Mouse (Mus musculus) olfactory bulb, adult 2 months (tissue): ENCODE results near the gene Tll2. TPM values are rescaled to one million over a fixed set of nuclear protein-coding genes. Genes with fewer than 3 reads are reported as not detected.

Experiments
- H3K27ac ChIP-seq: fragments of 200-500 bp; 2 replicates; pipeline ENCODE4 v1.5.1; 2012; ENCODE audit warnings: low read depth, low read length; ENCODE audit not compliant: insufficient read depth
- H3K4me1 ChIP-seq: fragments of 200-500 bp; 2 replicates; pipeline ENCODE4 v1.6.1; 2012; ENCODE audit warnings: low read length; ENCODE audit not compliant: control insufficient read depth, insufficient read depth
- H3K4me3 ChIP-seq: fragments of 200-500 bp; 2 replicates; pipeline ENCODE4 v1.5.1; 2012; ENCODE audit warnings: mild to moderate bottlenecking, low read depth, low read length, moderate library complexity; ENCODE audit not compliant: insufficient read depth
- CTCF ChIP-seq: fragments of 200-500 bp; IDR thresholded peaks from 2 replicates; pipeline ENCODE4 v1.5.1; 2012; ENCODE audit warnings: low read depth, mild to moderate bottlenecking, low read length, moderate library complexity; ENCODE audit not compliant: insufficient read depth
- POLR2A ChIP-seq: fragments of 200-500 bp; IDR thresholded peaks from 2 replicates; pipeline ENCODE4 v1.6.1; 2012; ENCODE audit warnings: mild to moderate bottlenecking, low read depth, low read length, moderate library complexity; ENCODE audit not compliant: insufficient read depth
- WGBS: fragments of 180-500 bp; shearing (Covaris S2); methylation state at CpG from one replicate; pipeline ENCODE4 v1.1.7; 2018; 5-methylcytosine and 5-hydroxymethylcytosine counted together
- polyA plus RNA-seq: library from polyadenylated mRNA; stranded (reverse); fragments of >200 nt; gene quantifications from 2 replicates; pipeline ENCODE4 v1.2.4, GENCODE M21; 2012; ENCODE audit warnings: low replicate concordance; ENCODE audit not compliant: missing spikeins, insufficient read depth, insufficient read length

Tll2 gene
- polyA plus RNA-seq, 1 experiment: not detected

- no peak overlapping the region for H3K4me3 ChIP-seq
- TF ChIP-seq POLR2A (no peak), CTCF (no peak)
- WGBS: 64% methylated on average over 4 of the region's 4 CpGs
- no peak overlapping the region for H3K27ac ChIP-seq
- H3K4me1 ChIP-seq: no peaks in the 10 kb centered on the region
Measured at GRCm38 (mm10) chr19:41139629-41140028, 67.0 kb downstream of the Tll2 start.

GRCm38 (mm10) chr19:41123009-41123408, 83.6 kb downstream of the Tll2 start:
- Histone ChIP-seq H3K27ac (no peak overlapping the region), H3K4me1 (no peaks in the 10 kb centered on the region; the same call in 1 of the 2 replicates), H3K4me3 (no peak overlapping the region)
- WGBS: 61% methylated on average over 3 of the region's 3 CpGs
- TF ChIP-seq POLR2A: no peak

GRCm38 (mm10) chr19:41119924-41120323, 86.7 kb downstream of the Tll2 start:
- TF ChIP-seq CTCF: no peak
- no peak for TF ChIP-seq POLR2A
- Histone ChIP-seq H3K27ac (no peak overlapping the region), H3K4me1 (no peaks in the 10 kb centered on the region; the same call in 1 of the 2 replicates), H3K4me3 (no peak overlapping the region)
- 52% methylated on average over 13 of the region's 13 CpGs for whole genome bisulfite sequencing

GRCm38 (mm10) chr19:41118346-41118745, 88.3 kb downstream of the Tll2 start:
- no peak for TF ChIP-seq POLR2A
- no peak for TF ChIP-seq CTCF
- no peak overlapping the region for H3K4me3 ChIP-seq
- no peak overlapping the region for H3K27ac ChIP-seq
- WGBS: 74% methylated on average over 6 of the region's 6 CpGs
- H3K4me1 ChIP-seq: peaks cover 6% of the 10 kb centered on the region

- WGBS: 57% methylated on average over 4 of the region's 4 CpGs
- peaks cover 6% of the 10 kb centered on the region for H3K4me1 ChIP-seq
- no peak overlapping the region for H3K4me3 ChIP-seq
- H3K27ac ChIP-seq: no peak overlapping the region
- TF ChIP-seq CTCF: no peak
- TF ChIP-seq POLR2A: no peak
Measured at GRCm38 (mm10) chr19:41117334-41117733, 89.3 kb downstream of the Tll2 start.

- TF ChIP-seq CTCF: no peak
- H3K4me3 ChIP-seq: no peak overlapping the region
- 19% methylated on average over 5 of the region's 5 CpGs for WGBS
- H3K4me1 ChIP-seq: peaks cover 6% of the 10 kb centered on the region
- no peak overlapping the region for H3K27ac ChIP-seq
Measured at GRCm38 (mm10) chr19:41114611-41115010, 92.0 kb downstream of the Tll2 start.

- Histone ChIP-seq H3K4me1 (peaks cover 6% of the 10 kb centered on the region), H3K4me3 (no peak overlapping the region), H3K27ac (no peak overlapping the region)
- 37% methylated on average over 17 of the region's 17 CpGs for WGBS
- TF ChIP-seq POLR2A (no peak), CTCF (no peak)
Measured at GRCm38 (mm10) chr19:41113911-41114531, 92.6 kb downstream of the Tll2 start.

GRCm38 (mm10) chr19:41112609-41113008, 94.0 kb downstream of the Tll2 start:
- Histone ChIP-seq H3K4me3 (no peak overlapping the region), H3K27ac (no peak overlapping the region), H3K4me1 (peaks cover 6% of the 10 kb centered on the region)
- TF ChIP-seq POLR2A: no peak
- no peak for TF ChIP-seq CTCF
- 53% methylated on average over 6 of the region's 6 CpGs for WGBS

GRCm38 (mm10) chr19:41109991-41110390, 96.6 kb downstream of the Tll2 start:
- no peak for TF ChIP-seq CTCF
- TF ChIP-seq POLR2A: no peak
- 40% methylated on average over 5 of the region's 5 CpGs for WGBS
- Histone ChIP-seq H3K4me1 (peaks cover 6% of the 10 kb centered on the region), H3K27ac (no peak overlapping the region), H3K4me3 (no peak overlapping the region)

GRCm38 (mm10) chr19:41109496-41109895, 97.1 kb downstream of the Tll2 start:
- no peak for TF ChIP-seq CTCF
- TF ChIP-seq POLR2A: no peak
- 24% methylated on average over 8 of the region's 8 CpGs for WGBS
- H3K4me3 ChIP-seq: no peak overlapping the region
- no peak overlapping the region for H3K27ac ChIP-seq
- H3K4me1 ChIP-seq: peaks cover 4% of the 10 kb centered on the region
